ENCODE assay signal across 27 mouse cellular contexts in genomic region chr19:58805191-58805779, GRCm38 (mm10). TPM values are rescaled to one million over a fixed set of nuclear protein-coding genes. Genes with fewer than 3 reads are reported as not detected.
A peak's percentile ranks its signal among the peaks of the same experiment; 100 is the strongest.
DNase-seq lines count a peak whose midpoint lies in the region; TF ChIP-seq lines count a peak whose summit lies in the region.
"Had no signal": no experiment of that assay in that cellular context is flagged by ENCODE, and none has a peak within 500 bp of the region (broad histone marks: within the 10 kb centered on the region; RNA-seq: fewer than 3 reads in every experiment).

No protein-coding gene starts in this region.

- H3K27ac ChIP-seq in layer of hippocampus, adult 2 months, result peak overlapping the region; percentile 83
- H3K27ac ChIP-seq: heart, embryonic 15.5 days; liver, embryonic 12.5 days; midbrain, embryonic 12.5 days had no signal

- TF ChIP-seq CTCF in layer of hippocampus, adult 2 months (conservative IDR thresholded peaks at IDR 0.05), result no peak

- H3K4me3 ChIP-seq in layer of hippocampus, adult 2 months, result no peak overlapping the region
- H3K4me3 ChIP-seq: erythroblast, embryonic 14.5 days; heart, embryonic 15.5 days; left cerebral cortex, adult 2 months; liver, embryonic 12.5 days; midbrain, embryonic 12.5 days had no signal

- intact Hi-C loops in left cerebral cortex, postnatal 10 days (cut with DNase I), result loop anchor here (5.0 to 10.0 kb wide), 2 partner anchors 52 to 400 kb away; no protein-coding TSS in a partner anchor

- DNase-seq in left cerebral cortex, adult 18-20 months (ENCODE audit: low spot score in 2 of 2), result peak; percentile 51 to 53
- DNase-seq in left cerebral cortex, postnatal 10 days (ENCODE audit: extremely low spot score in 1 of 2, low spot score in 2 of 2), result no peak
- peak; percentile 62 for DNase-seq in right cerebral cortex, adult 18-20 months
- no peak for DNase-seq in right cerebral cortex, postnatal 14 days
- peak; percentile 67 to 75 for DNase-seq in layer of hippocampus, adult 2 months (ENCODE audit: low spot score in 2 of 2)
- DNase-seq in right cerebral cortex, postnatal 25 days, result peak; percentile 48
- DNase-seq in urinary bladder, adult 18-20 months (ENCODE audit: low spot score in 2 of 2), result no peak
- DNase-seq: adrenal gland, postnatal 14 days; cerebellum, adult 2 months; cerebellum, postnatal 14 days; gastrocnemius, postnatal 14 days; kidney, adult 2 months; kidney, postnatal 36 days; liver, postnatal 0 days; lung, postnatal 36 days; retina, postnatal 1 day; spleen, adult 18-20 months; thymus, adult 18-20 months; thymus, postnatal 25 days had no signal

RNA-seq across cellular contexts. Expression of gene 1700019N19Rik, which starts 11.0 kb away (rescaled TPM):
- total RNA-seq in left cerebral cortex, adult 18-20 months (2021), result under 1 TPM in 1 of 2 experiments, not detected in 1; 0.84 TPM
- total RNA-seq in left cerebral cortex, postnatal 10 days (2021), result not detected
- under 1 TPM in 1 of 2 experiments, not detected in 1; 0.37 TPM for total RNA-seq in layer of hippocampus, adult 2 months (2021)
- total RNA-seq: adrenal gland, postnatal 14 days; gastrocnemius, postnatal 14 days; granulocyte monocyte progenitor cell, adult 5-6 weeks; heart, postnatal 25 days; left cerebral cortex, adult 2 months; megakaryocyte, adult 5-6 weeks had no signal

RNA-seq across cellular contexts. Expression of gene Pnliprp2, which starts 45.8 kb away (rescaled TPM):
- not detected for total RNA-seq in left cerebral cortex, adult 18-20 months (2021)
- not detected for total RNA-seq in left cerebral cortex, postnatal 10 days (2021)
- total RNA-seq in layer of hippocampus, adult 2 months (2021), result under 1 TPM in 1 of 2 experiments, not detected in 1; 0.22 TPM
- total RNA-seq: adrenal gland, postnatal 14 days; gastrocnemius, postnatal 14 days; granulocyte monocyte progenitor cell, adult 5-6 weeks; heart, postnatal 25 days; left cerebral cortex, adult 2 months; megakaryocyte, adult 5-6 weeks had no signal

Comparison
In these comparisons a context has a peak if more than half of its experiments do, and no peak if none do; other contexts are left out.
1. DNase-seq: peak in left cerebral cortex, adult 18-20 months (2 of 2), right cerebral cortex, adult 18-20 months (single experiment), layer of hippocampus, adult 2 months (2 of 2) and right cerebral cortex, postnatal 25 days (single experiment); none in left cerebral cortex, postnatal 10 days (0 of 2), right cerebral cortex, postnatal 14 days (single experiment) and urinary bladder, adult 18-20 months (0 of 2).